Mouse (Mus musculus) liver, postnatal 0 days (tissue): Measurements from ENCODE around the gene Btg4.

Experiments used
- CTCF ChIP-seq: sonication (generic); IDR thresholded peaks from 2 replicates; pipeline ENCODE4 v1.5.1; 2016; ENCODE audit warnings: antibody characterized with exemption, low read depth
- EP300 ChIP-seq: IDR thresholded peaks from 2 replicates; pipeline ENCODE4 v1.6.1; 2016; ENCODE audit warnings: antibody characterized with exemption, low read depth, mild to moderate bottlenecking

- TF ChIP-seq CTCF (no peak), EP300 (no peak)
Observed at GRCm38 (mm10) chr9:51026952-51027351, 33.7 kb upstream of the Btg4 start.
